Mouse (Mus musculus) heart, embryonic 11.5 days (tissue): ENCODE measurements around the gene Ctdsp2. TPM values are rescaled to one million over a fixed set of nuclear protein-coding genes. Genes with fewer than 3 reads are reported as not detected.

Experiments used
- ATAC-seq: fragments of 200-750 bp; cut with Nextera tagmentation; replicated peaks from 2 replicates; pipeline ENCODE4 v1.8.0; 2017; ENCODE audit warnings: moderate library complexity; ENCODE audit not compliant: insufficient number of reproducible peaks, low FRiP score, low TSS enrichment
- H3K27ac ChIP-seq: fragments of 300-500 bp; sonication (generic); 2 replicates; pipeline ENCODE4 v1.5.1; 2014; ENCODE audit warnings: mild to moderate bottlenecking, low read depth, low read length
- H3K27me3 ChIP-seq: fragments of 300-500 bp; sonication (generic); 2 replicates; pipeline ENCODE4 v1.6.1; 2014; ENCODE audit warnings: mild to moderate bottlenecking, low read length, mixed read lengths; ENCODE audit not compliant: control insufficient read depth, insufficient read depth
- H3K36me3 ChIP-seq: fragments of 300-500 bp; sonication (generic); 2 replicates; pipeline ENCODE4 v1.6.1; 2014; ENCODE audit warnings: mild to moderate bottlenecking, low read length, moderate library complexity, mixed read lengths; ENCODE audit not compliant: control insufficient read depth, insufficient read depth
- H3K4me1 ChIP-seq: fragments of 300-500 bp; sonication (generic); 2 replicates; pipeline ENCODE4 v1.6.1; 2014; ENCODE audit warnings: low read length; ENCODE audit not compliant: control insufficient read depth, insufficient read depth
- H3K4me2 ChIP-seq: fragments of 300-500 bp; sonication (generic); 2 replicates; pipeline ENCODE4 v1.6.1; 2014; ENCODE audit warnings: mild to moderate bottlenecking, moderate library complexity
- H3K4me3 ChIP-seq: fragments of 300-500 bp; sonication (generic); 2 replicates; pipeline ENCODE4 v1.5.1; 2014; ENCODE audit warnings: low read depth, low read length
- H3K9ac ChIP-seq: fragments of 300-500 bp; sonication (generic); 2 replicates; pipeline ENCODE4 v1.6.1; 2014; ENCODE audit warnings: mild to moderate bottlenecking, low read depth, low read length, moderate library complexity
- H3K9me3 ChIP-seq: fragments of 300-500 bp; sonication (generic); replicated peaks from 2 replicates; pipeline ENCODE4 v1.6.1; 2016; ENCODE audit warnings: low read length; ENCODE audit not compliant: control insufficient read depth
- WGBS: fragments of 180-500 bp; shearing (Covaris S2); extraction: QIAGEN DNeasy Blood & Tissue Kit; methylation state at CpG from one replicate; pipeline ENCODE4 v1.1.7; 2014; ENCODE audit not compliant: insufficient replicate concordance; 5-methylcytosine and 5-hydroxymethylcytosine counted together
- polyA plus RNA-seq: library from polyadenylated mRNA; unstranded; fragments of >200 nt; fragmentation: Nextera tagmentation; extraction: Ambion mirVana; gene quantifications from 2 replicates; pipeline ENCODE4 v1.2.1, GENCODE M21; 2014

Gene Ctdsp2
- polyA plus RNA-seq, 1 experiment from 2014 or later = 47.6 TPM

DNA sequence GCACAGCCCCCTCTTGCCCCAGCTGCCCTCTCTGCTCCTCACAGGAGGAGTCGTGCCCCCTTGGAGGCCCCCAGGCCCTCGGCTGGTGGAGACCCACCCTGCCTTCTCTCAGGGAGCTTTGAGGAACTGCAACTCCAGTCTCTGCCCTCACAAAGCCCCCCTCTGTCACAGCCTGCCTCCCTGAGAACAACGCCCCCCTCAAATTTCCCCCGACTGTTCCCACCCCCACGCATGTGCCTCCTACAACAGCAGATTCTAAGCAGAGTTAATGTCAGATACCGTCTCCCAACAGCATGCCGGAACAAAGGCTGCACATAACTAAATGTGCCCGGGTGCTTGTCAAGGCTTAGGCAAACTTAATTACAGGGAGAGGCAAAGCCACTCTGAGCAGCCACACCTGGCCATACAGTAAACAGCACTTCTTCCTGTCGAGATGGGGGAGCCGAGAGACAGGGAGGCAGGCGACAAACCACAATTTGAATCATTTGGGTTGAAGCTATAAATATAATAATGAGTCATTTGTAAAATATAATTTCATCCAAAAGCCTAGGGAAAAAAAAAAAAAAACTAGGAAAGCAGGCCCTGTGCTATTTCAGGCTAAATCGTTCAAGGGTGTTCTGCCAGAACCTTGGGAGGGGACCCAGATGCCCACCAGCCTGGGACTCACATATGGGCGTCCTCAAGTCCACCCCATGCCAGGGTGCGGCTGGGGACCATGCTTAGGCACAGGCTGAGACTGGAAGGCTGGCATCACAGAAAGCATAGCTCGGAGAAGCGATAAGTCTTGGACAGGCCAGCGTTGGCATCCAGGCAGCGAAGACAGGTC, 42.7 kb upstream of the Ctdsp2 start:
- Histone ChIP-seq H3K36me3 (no peaks in the 10 kb centered on the region), H3K4me1 (peaks cover 25% of the 10 kb centered on the region), H3K9ac (0 out of 2 replicates have a peak overlapping the region, but pooled peaks have one; percentile 22), H3K27me3 (no peaks in the 10 kb centered on the region), H3K9me3 (no peaks in the 10 kb centered on the region; the same call in 1 of the 2 replicates), H3K27ac (peak overlapping the region; percentile 36), H3K4me2 (0 out of 2 replicates have a peak overlapping the region, but pooled peaks have one; percentile 10), H3K4me3 (no peak overlapping the region)
- WGBS = 50% methylated on average over 18 of the region's 18 CpGs
- no peak for ATAC-seq

DNA sequence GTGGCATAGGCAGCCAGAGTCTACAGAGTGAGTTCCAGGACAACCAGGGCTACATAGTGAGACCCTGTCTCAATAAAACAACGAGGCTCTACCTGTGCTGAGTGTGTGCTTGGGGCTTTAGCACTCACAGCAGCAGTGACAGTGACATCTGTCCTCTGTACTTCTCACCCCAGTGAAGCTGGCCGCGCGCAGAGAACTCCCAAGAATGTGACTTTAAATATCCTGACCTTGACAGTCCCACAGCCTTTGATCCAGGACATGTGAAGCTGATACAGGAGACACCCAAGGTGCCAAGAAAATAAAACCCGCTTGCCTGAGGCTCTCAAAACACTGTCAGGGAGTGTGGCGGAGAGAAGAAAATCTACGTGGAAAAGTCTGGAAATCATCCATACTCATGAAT, 37.6 kb upstream of the Ctdsp2 start:
- Histone ChIP-seq H3K9ac (no peak overlapping the region), H3K9me3 (no peaks in the 10 kb centered on the region; the same call in 1 of the 2 replicates), H3K4me1 (peaks cover 12% of the 10 kb centered on the region; the same call in 1 of the 2 replicates), H3K27ac (peak overlapping the region; percentile 76), H3K4me3 (no peak overlapping the region), H3K36me3 (no peaks in the 10 kb centered on the region), H3K27me3 (no peaks in the 10 kb centered on the region), H3K4me2 (no peak overlapping the region)
- no peak for ATAC-seq
- WGBS = 42% methylated on average over 7 of the region's 7 CpGs

DNA sequence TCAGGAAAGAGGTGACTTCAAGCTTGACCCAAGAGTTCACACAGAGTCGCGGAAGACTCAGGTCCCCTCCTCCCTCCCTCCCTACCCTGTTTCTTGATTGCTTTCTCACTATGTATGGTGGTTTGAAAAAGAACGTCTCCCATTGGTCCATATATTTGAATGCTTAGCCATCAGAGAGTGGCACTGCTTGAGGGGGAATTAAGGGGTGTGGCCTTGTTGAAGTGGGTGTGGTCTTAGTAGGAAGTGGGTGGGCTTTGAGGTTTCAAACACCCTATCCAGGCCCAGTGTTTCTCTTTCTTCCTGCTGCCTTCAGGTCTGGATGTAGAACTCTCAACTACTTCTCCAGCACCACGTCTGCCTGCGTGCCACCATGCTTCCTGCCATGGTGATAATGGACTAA, 33.0 kb upstream of the Ctdsp2 start:
- Histone ChIP-seq H3K9ac (no peak overlapping the region), H3K9me3 (no peaks in the 10 kb centered on the region), H3K27ac (no peak overlapping the region), H3K4me3 (no peak overlapping the region), H3K27me3 (no peaks in the 10 kb centered on the region), H3K4me1 (peaks cover 25% of the 10 kb centered on the region), H3K36me3 (no peaks in the 10 kb centered on the region), H3K4me2 (no peak overlapping the region)
- WGBS = 76% methylated on average over 5 of the region's 5 CpGs
- ATAC-seq = no peak

DNA sequence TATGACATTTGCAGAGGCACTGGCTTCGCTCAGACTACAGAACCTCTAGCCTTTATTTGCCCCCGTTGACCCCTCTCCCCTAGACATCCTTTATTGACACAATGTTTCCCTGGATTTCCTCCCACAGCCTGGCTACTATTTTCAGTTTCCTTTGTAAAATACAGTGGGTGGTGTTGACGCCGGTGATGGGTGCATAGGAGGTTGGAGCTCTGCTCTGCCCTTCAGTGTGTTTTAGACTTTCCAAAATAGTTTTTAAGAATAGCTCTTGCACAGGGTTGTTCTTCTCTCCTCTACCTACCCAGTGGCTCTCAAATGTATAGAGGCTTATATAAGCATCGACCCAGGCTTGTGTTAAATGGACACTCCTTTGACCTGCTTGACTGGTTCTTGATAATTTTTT, 28.7 kb upstream of the Ctdsp2 start:
- Histone ChIP-seq H3K4me2 (no peak overlapping the region), H3K27me3 (no peaks in the 10 kb centered on the region), H3K36me3 (no peaks in the 10 kb centered on the region; the same call in 1 of the 2 replicates), H3K4me3 (no peak overlapping the region), H3K9me3 (no peaks in the 10 kb centered on the region), H3K27ac (peak overlapping the region; percentile 89; the same call in 1 of the 2 replicates), H3K9ac (no peak overlapping the region), H3K4me1 (peaks cover 20% of the 10 kb centered on the region)
- WGBS = 53% methylated on average over 5 of the region's 5 CpGs
- no peak for ATAC-seq

DNA sequence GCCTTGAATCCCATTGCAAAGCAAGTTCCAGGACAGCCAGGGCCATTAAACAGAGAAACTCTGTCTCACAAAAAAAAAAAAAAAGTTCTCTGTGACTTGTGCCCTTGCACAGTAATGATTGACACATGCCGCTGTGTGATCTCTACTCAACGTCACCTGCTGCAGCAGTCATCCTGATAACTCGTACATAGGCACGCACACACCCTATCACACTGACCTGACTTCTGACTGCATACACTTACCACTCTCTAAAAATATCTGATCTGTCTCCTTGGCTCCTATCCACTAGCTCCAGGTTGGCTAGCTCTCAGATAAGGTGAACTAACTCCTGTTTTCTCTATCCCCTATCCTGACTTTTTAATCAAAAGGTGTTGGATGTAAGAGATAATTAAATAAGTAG, 27.9 kb upstream of the Ctdsp2 start:
- H3K4me1 ChIP-seq = peaks cover 20% of the 10 kb centered on the region
- no peak overlapping the region for H3K4me2 ChIP-seq
- ATAC-seq = peak; percentile 44; the same call in 1 of the 2 replicates
- no peaks in the 10 kb centered on the region for H3K9me3 ChIP-seq
- no peak overlapping the region for H3K4me3 ChIP-seq
- WGBS = 35% methylated on average over 4 of the region's 4 CpGs
- H3K9ac ChIP-seq = no peak overlapping the region
- H3K27ac ChIP-seq = peak overlapping the region; percentile 89
- no peaks in the 10 kb centered on the region; the same call in 1 of the 2 replicates for H3K36me3 ChIP-seq
- no peaks in the 10 kb centered on the region for H3K27me3 ChIP-seq

DNA sequence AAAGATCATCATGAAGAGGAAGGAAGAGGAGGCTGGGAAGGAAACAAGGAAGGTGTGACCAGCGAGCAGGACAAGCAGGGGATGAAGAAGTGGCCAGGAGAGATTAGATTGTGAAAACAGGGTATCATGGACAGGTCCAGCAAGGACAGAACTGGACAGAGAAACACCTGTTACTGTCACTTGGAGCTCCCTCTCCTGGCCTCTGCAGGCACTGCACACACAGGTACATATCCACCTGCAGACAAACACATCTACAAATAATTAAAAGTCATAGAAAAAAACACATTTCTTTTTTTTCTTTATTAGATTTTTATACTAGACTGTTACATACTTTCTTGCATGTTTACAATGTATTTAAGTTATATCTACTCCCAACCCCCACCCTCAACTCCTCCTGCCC, 26.1 kb upstream of the Ctdsp2 start:
- WGBS = 91% methylated on average over 1 of the region's 1 CpGs

DNA sequence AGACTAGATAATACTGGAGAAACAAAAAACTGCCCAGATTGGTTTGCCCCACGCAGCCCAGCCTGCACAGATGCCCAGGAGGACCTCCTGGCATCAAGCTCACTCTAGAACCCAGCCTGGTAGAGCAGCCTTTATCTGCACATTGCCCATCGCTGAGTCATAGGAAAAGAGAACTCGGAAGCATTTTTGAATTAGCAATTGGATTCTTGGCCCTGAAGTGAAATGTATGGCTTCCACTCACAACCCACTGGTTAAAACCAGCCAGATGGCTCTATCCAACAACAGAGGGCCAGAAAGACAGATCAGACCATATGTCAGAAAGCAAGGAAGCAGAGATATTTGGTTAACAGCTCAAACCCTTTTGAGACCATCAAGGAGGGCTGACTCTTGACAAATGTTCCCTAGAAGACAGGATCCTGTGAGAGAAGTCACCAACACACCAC, 25.5 kb upstream of the Ctdsp2 start:
- 80% methylated on average over 3 of the region's 3 CpGs for WGBS
- H3K4me3 ChIP-seq = no peak overlapping the region
- H3K27me3 ChIP-seq = no peaks in the 10 kb centered on the region
- no peaks in the 10 kb centered on the region; the same call in 1 of the 2 replicates for H3K36me3 ChIP-seq
- H3K4me2 ChIP-seq = no peak overlapping the region
- ATAC-seq = no peak
- no peaks in the 10 kb centered on the region for H3K9me3 ChIP-seq
- H3K4me1 ChIP-seq = peaks cover 36% of the 10 kb centered on the region
- H3K27ac ChIP-seq = no peak overlapping the region
- H3K9ac ChIP-seq = no peak overlapping the region

More for the DNA sequence above, 26.1 kb upstream of the Ctdsp2 start:
- no peak overlapping the region for H3K9ac ChIP-seq
- H3K36me3 ChIP-seq = no peaks in the 10 kb centered on the region; the same call in 1 of the 2 replicates
- H3K9me3 ChIP-seq = no peaks in the 10 kb centered on the region
- no peak overlapping the region for H3K4me2 ChIP-seq
- H3K4me1 ChIP-seq = peaks cover 31% of the 10 kb centered on the region
- no peak overlapping the region for H3K27ac ChIP-seq
- no peak for ATAC-seq
- no peaks in the 10 kb centered on the region for H3K27me3 ChIP-seq
- no peak overlapping the region for H3K4me3 ChIP-seq

DNA sequence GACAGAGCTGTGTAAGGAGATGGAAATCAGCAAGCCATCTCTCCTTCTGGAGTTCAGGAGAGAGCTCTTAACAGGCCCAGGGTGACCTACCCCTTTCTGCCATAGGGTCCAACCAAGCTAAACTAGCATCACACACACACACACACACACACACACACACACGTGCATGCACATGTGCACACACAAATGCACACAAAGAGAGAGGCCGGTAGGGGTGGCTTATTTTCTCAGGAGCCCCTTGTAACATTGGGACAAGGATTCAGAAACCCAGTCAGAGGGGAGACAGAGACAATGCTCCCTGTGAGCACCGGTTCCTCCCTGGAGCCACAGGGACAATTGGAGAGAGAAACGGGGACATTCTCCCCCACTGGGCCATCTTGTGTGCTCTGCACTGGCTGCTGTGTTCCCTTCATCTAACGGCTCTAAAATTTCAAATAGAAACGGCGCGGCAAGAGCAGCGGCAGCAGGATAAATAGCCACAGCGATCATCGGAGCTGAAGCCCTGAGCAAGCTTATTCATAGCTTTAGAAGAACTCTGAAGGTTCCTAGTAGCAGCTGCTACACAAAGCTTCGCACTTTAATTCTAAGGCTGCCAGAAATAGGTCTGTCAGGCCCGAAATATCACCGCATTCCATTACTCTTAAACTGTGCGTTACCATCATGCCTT, 21.7 kb upstream of the Ctdsp2 start:
- Histone ChIP-seq H3K9ac (peak overlapping the region; percentile 66), H3K4me1 (peaks cover 17% of the 10 kb centered on the region), H3K4me2 (peak overlapping the region; percentile 51), H3K27me3 (no peaks in the 10 kb centered on the region), H3K9me3 (no peaks in the 10 kb centered on the region), H3K27ac (peak overlapping the region; percentile 74), H3K36me3 (no peaks in the 10 kb centered on the region; the same call in 1 of the 2 replicates), H3K4me3 (0 out of 2 replicates have a peak overlapping the region, but pooled peaks have one; percentile 8)
- ATAC-seq = no peak
- WGBS = 18% methylated on average over 15 of the region's 15 CpGs
